Mouse (Mus musculus) mature B cell (primary cell): ENCODE data around the gene Dph3.

Experiments
- in situ Hi-C: fragments of 300-500 bp; cut with MboI; formaldehyde crosslinking; loops from 2 replicates; pipeline ENCODE4 v1.14.3; 2019

Dph3 gene

GRCm38 (mm10) chr14:32084761-32085485, 606 bp downstream of the Dph3 start, which contains the start of gene Oxnad1:
Gene Oxnad1, plus strand, starts transcription at chr14:32085374.
- in situ Hi-C loops = no loop called here

- in situ Hi-C loops = no loop called here
Measured at GRCm38 (mm10) chr14:32083466-32083865, 2.1 kb downstream of the Dph3 start.

GRCm38 (mm10) chr14:32082891-32083290, 2.6 kb downstream of the Dph3 start:
- in situ Hi-C loops = no loop called here

GRCm38 (mm10) chr14:32081026-32081425, 4.5 kb downstream of the Dph3 start:
- in situ Hi-C loops = no loop called here

- in situ Hi-C loops = loop anchor here (10.0 kb wide), 1 partner anchor 122 kb away; no protein-coding TSS in a partner anchor
Measured at GRCm38 (mm10) chr14:32076896-32077575, 8.5 kb downstream of the Dph3 start.

- in situ Hi-C loops = loop anchor here (10.0 kb wide), 1 partner anchor 119 kb away; no protein-coding TSS in a partner anchor
Measured at GRCm38 (mm10) chr14:32073901-32074300, 11.6 kb downstream of the Dph3 start.

GRCm38 (mm10) chr14:32073211-32073685, 12.3 kb downstream of the Dph3 start:
- in situ Hi-C loops = loop anchor here (10.0 kb wide), 1 partner anchor 118 kb away; no protein-coding TSS in a partner anchor

GRCm38 (mm10) chr14:32072807-32073206, 12.7 kb downstream of the Dph3 start:
- in situ Hi-C loops = loop anchor here (10.0 kb wide), 1 partner anchor 118 kb away; no protein-coding TSS in a partner anchor

- in situ Hi-C loops = no loop called here
Measured at GRCm38 (mm10) chr14:32061398-32061797, 24.1 kb downstream of the Dph3 start.

GRCm38 (mm10) chr14:32057664-32058063, 27.9 kb downstream of the Dph3 start:
- in situ Hi-C loops = no loop called here

GRCm38 (mm10) chr14:32056675-32057074, 28.9 kb downstream of the Dph3 start:
- in situ Hi-C loops = no loop called here

- in situ Hi-C loops = no loop called here
Measured at GRCm38 (mm10) chr14:32055781-32056180, 29.7 kb downstream of the Dph3 start.

- in situ Hi-C loops = no loop called here
Measured at GRCm38 (mm10) chr14:32054788-32055187, 30.7 kb downstream of the Dph3 start.

GRCm38 (mm10) chr14:32053895-32054294, 31.6 kb downstream of the Dph3 start:
- in situ Hi-C loops = no loop called here

- in situ Hi-C loops = no loop called here
Measured at GRCm38 (mm10) chr14:32050171-32050570, 35.4 kb downstream of the Dph3 start.

GRCm38 (mm10) chr14:32046357-32046756, 39.2 kb downstream of the Dph3 start:
- in situ Hi-C loops = loop anchor here (25.0 kb wide), 1 partner anchor 234 kb away; no protein-coding TSS in a partner anchor

GRCm38 (mm10) chr14:32042108-32042507, 43.4 kb downstream of the Dph3 start:
- in situ Hi-C loops = loop anchor here (25.0 kb wide), 1 partner anchor 230 kb away; no protein-coding TSS in a partner anchor

- in situ Hi-C loops = loop anchor here (25.0 kb wide), 1 partner anchor 225 kb away; no protein-coding TSS in a partner anchor
Measured at GRCm38 (mm10) chr14:32037661-32038252, 47.8 kb downstream of the Dph3 start.

- in situ Hi-C loops = loop anchor here (25.0 kb wide), 1 partner anchor 224 kb away; no protein-coding TSS in a partner anchor
Measured at GRCm38 (mm10) chr14:32036482-32036881, 49.0 kb downstream of the Dph3 start.

GRCm38 (mm10) chr14:32032522-32032921, 53.0 kb downstream of the Dph3 start:
- in situ Hi-C loops = loop anchor here (25.0 kb wide), 1 partner anchor 220 kb away; no protein-coding TSS in a partner anchor
